Mouse (Mus musculus): ENCODE measurements around the gene Mapk8ip2. TPM values are rescaled to one million over a fixed set of nuclear protein-coding genes. Genes with fewer than 3 reads are reported as not detected.
"Not testable (repeated sequence)": the region's sequence is repeated elsewhere in the genome, so short reads cannot be mapped to it uniquely, and the experiment has no call there.

Gene Mapk8ip2
- total RNA-seq (2021) (10 to 100 TPM in 1 of 2 experiments, 1 to 10 TPM in 1; 8.7 to 10.5 TPM), polyA plus RNA-seq (2012; rRNA removed) (4.4 and 7.1 TPM in 2 replicates)
- long read RNA-seq, full-length matches to known transcripts: 6 of 7 reads
- long read RNA-seq, partial matches to known transcripts: 1 of 7 reads
- long read RNA-seq, other reads (novel, unspliced or antisense): 0 of 7 reads

DNA sequence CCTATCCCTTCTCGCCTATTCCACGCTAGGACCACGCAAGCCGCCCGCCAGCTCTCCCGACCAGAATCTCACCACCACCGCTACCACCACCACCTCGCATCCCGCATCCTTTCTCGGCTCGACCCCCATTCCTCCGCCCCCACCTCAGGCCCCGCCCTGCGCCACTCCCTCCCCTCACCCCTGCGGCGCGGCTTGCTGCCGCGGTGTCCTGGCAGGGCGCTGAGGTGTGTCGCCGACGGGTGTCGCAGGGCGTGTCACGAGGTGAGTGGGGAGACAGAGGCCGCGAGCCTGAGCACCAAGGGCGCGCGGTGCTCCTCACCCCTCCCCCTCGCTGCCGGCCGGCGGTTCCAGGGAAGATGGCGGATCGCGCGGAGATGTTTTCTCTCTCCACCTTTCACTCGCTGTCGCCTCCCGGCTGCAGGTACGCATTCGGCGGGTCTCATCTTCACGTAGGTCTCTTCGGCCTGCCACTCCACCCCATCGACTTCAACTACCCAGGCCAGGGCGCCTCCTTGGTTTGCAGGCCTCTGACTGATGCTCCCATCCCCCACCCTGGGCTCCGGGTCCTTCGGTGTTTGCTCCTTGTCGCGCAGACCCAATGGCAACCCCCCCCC, at the start of gene Mapk8ip2:
Gene Mapk8ip2 (plus strand): TSS at position 49 of the 614 bp plus-strand sequence.
- no peak for DNase-seq

DNA sequence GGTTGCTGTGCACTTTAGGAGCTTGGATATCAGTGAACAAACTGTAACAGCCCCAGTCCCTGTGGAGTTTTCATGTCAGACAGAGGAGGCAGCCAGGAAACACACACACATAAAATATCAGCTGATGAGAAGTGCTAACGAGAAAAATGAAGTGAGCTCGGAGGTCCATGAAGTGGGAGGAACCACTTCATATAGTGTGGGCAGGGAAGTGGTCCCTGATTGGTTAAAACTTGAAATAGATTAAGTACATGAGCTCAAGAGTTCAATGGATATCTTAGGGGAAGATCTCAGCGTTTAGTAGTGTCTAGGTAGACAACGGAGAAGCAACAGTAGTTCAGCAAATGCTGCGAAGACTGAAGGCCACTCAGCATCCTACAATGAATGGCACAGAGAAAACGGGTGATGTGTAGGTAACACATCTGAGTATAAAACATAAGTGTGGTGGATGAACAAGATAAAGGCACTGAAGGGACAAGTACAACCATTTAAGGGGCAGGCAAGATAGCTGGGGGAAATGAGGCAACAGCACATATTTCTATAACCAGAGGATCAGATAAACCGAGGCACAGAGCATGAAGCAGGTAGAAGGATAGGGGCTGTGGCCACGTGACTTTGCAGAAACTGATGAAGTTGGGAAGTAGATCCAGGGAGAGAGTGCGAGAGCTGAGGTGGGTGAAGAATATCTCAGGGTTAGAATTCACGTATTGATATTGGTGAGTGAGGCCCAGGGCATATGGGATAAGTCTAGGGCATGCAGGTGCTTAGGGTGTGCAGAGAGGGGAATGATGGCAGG, 48.7 kb upstream of the Mapk8ip2 start:
- DNase-seq: no peak

DNA sequence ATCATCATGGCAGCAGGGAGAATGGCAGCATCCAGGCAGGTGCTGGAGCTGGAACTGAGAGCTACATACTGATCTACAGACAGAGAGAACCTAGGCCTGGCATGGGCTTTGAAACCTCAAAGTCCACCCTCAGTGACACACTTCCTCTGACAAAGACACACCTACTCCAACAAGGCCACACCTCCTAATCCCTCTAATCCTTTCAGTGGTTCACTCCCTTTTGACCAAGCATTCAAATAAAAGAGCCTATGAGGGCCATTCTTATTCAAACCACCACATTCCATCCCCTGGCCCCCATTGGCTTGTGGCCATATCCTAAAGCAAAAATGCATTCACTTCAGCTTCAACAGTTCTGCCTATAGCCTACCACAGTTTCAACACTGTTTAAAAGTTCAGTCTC, 47.0 kb upstream of the Mapk8ip2 start:
- DNase-seq: no peak

DNA sequence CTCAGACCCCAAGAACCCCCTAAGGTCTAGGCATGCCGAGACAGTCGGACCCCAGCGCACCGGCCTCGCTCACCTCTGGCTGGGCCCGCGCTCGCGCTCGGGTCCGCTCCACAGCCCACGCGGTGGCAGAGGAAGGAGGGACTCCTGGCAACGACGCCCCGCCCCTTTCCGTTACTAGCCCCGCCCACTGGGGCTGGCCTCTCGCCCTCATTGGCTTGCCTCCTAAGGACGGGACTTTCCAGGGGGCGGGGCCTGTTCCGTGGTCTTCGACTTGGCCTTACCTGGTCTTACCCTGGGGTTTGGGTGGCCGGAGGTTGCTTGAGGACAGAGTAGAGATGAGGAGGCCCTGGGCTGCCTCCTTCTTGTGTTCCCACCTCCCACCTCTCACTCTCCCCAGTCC, 43.6 kb upstream of the Mapk8ip2 start, which contains the start of gene Syce3:
Gene Syce3 (minus strand): TSS at position 386 of the 400 bp plus-strand sequence.
- no peak for DNase-seq

DNA sequence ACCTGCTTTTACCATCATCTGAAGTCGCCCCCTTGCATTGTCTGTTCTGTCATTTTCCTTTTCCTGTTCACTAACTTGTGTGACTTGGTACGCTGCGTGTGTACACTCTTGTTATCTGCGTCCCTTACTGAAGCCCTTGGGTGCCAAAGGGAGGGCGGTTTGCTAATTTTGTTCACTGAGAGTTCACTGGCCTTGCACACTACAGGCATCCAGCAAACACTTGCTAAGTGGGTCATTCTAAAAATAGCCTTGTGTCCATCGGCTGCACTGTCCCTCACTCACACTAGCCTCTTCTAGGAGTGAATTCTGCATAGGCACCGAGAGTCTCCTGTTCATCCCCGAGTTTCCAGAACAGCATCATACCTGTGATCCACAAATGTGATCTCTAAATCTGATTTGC, 38.4 kb upstream of the Mapk8ip2 start:
- DNase-seq: no peak

DNA sequence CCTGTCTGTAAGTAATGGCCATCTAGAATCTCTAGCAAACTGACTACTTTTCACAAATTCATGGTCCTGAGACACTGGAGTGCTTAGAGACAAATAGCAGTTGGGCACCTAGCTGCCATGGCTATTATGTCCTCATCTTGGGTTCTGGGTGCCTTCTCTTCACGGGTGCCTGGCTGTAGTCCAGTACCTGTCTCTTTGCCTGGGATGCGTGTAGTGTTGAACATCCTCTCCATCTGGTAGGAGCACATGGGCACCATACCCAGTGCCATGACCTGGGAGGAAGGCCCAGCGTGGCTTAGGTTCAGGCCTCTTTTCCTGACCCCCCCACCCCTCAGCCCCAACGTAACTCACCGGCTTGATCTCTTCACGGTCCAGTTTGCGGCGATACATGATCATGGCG, 31.8 kb upstream of the Mapk8ip2 start:
- no peak for DNase-seq

DNA sequence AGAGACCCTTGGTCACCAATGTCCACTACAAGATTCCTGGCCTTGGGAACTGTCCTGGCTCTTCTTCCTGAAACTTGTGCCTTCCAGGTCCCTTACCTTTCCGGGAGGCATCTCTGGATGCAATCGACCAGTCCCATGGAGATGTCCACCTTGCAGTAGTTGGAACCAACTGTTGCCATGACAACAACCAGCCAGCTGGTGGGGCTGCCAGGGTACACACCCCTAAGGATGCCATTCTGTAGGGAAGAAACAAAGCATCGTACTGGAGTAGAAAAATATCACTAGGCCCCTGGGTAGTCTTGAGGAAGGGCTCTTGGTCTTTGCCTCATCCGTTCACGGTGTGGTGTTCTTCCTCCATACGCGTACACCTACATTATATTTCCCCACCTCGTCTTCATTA, 29.1 kb upstream of the Mapk8ip2 start:
- DNase-seq: no peak

DNA sequence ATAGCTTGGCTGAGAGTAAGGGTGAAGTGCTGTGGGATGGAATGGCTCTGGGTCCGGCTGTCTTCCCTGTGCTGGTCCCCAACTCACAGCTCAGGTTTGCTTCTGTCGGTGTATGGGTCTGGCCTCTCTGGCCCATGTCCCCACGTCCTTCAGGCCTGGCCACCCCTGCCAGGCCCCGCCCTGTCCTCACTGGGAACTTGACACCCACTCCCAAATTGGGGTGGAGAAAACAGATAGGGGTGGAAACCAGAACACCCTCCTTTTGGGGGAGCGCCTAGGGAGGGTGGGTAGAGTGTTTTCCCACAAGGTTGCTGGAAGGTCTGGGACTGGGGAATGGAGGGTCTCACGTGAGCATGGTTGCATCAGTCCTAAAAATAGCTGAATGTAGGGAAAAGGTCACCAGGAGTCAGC, 28.0 kb upstream of the Mapk8ip2 start, which contains the start of gene Cpt1b:
Gene Cpt1b (minus strand): TSS at position 153 of the 411 bp plus-strand sequence.
- peak; percentile 52 for DNase-seq

DNA sequence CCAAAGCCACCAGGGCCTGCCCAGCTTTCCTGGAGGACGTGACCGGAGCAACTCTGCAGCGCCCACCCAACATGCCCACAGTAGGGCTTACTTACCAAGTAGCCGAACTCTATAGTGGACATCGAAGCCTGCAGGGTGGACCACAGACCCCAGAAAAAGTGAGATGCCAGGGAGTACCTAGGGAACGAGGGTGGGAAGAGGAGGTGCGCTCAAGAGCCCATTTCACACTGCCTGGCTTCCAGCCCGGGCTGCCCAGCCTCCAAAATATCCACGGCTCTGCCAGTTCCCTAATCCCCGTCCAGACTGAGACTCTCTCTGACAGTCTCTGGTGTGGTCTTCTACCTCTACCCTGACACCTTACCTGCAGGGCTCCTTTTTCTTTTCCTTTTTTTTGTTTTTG, 27.0 kb upstream of the Mapk8ip2 start:
- DNase-seq: no peak

DNA sequence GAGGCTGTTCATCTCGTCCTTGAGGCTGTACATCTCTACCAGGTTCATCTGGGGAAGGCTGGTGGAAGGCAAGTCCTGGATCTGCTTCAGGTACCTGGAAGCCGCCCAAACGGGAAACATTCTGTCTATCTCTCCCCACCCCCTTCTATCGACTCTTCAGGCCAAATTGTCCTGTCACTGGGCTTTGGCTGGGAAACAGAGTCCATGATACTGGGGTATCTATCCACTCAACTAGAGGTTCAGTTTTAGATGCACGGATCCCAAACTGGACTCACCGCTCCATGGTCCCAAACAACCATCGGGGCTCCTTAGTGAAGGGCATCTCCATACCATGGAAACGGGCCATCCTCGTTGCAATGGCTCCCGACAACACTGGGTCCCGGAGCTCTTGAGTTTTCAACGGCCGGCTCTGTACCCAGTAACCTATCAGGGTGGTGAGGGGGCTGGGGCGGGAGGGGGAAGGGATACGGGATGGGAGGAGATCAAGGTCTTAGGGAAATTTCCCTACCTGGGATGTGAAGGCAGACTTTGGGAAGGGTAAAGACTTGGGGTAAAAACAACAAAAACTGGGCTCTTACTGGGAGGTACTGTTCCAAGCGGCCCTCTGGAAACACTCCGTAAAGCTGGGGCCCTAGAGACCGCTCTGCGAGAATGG, 25.4 kb upstream of the Mapk8ip2 start:
- no peak for DNase-seq

DNA sequence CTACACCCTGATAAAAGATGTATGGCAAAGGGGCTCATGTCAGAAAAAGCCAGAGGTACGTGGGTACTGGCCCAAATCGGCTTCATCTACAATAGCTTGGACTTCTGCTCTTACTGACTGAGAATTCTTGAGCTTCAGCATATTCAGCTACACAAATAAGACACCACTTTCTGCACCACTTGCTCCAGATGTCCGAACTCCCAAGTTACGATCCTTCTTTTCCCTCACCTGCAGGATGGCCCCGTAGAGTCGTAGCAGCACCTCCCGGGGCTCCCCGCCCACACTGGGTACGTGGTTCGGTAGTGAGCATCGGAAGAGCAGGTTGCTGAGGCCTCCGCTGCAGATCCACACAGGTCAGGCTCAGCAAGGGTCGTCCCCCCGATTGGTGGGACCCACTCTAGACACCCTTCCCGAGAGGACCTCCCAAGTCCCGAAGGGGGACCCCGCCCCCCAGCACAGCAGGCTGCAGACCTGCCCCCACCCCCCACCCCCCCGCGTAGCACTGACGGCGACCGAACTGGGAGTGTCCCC, 24.8 kb upstream of the Mapk8ip2 start:
- no peak for DNase-seq

DNA sequence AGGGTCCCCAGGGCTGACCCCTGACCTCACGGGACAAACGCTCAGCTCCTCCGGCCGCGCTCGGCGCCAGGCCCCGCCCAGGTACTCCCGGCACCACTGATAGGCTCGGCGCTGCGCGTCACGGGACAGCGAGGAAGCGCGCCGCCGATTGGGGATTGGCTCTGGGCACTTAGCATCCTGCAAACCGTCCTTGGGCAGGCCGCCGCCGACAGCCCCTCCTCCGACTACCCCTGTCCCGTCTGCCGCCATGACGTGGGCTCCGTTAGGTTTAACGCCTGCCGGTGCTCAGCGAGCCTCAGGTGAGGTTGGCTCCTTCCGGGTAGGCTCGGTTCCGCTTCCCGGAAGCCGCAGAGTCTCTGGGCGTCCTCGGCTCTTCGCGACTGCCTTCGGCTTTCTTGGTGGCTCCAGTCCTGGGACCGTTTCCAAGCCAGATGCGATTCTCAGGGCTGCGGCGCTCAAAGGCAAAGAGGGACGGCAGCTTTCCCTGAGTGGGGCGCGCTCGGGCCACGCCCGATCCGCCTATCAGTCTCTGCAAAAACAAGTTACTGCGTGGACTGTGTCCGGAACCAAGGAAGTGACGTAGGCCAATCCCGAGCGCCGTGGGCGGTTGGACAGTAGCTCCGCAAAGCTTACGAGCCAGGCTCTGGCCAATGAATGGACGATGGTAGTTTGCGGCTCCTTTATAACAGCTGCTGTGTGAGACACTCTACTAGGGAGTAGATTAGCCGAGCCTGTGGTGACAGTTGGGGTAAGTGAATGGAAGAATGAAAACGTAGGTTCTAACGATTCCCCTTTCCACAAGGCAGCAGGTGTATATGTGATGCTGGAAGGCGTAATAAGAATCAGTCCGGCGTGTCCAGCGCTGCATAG, 24.1 kb upstream of the Mapk8ip2 start, which contains the start of the genes C730034F03Rik, Gm44502 and Chkb:
Gene C730034F03Rik (plus strand): TSS at position 238 of the 870 bp plus-strand sequence.
Gene Gm44502 (minus strand): TSS at position 345 of the 870 bp plus-strand sequence.
Gene Chkb (minus strand): TSS at position 557 of the 870 bp plus-strand sequence.
- DNase-seq: peak; percentile 95

DNA sequence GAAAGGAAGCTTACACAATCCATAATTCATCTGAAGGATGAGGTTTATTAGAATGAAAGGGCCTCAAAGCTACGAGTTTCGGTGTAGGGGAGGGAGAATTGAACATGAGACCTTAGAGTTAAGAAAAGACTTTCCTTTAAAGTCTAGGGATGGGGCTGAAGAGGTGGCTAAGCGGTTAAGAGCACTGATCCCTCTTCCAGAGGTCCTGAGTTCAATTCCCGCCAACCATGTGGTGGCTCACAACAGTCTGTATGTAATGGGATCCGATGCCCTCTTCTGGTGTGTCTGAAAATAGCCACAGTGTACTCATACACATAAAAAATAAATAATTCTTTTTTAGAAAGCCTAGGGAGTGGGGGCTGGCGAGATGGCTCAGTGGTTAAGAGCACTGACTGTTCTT, 23.4 kb upstream of the Mapk8ip2 start:
- no peak for DNase-seq

DNA sequence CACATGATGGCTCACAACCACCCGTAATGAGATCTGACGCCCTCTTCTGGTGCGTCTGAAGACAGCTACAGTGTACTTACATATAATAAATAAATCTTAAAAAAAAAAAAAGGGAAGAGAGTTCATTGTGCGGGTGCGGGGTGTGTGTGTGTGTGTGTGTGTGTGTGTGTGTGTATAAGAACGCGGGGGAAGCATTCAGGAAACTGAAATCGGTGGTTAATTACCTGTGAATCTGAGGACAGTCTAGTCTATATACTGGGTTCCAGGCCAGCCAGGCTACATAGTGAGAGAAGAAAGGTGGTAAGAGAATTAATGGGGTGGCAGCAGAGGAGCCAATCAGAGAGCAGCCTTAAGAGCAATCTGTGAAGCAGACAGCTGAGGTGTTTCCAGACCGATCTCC, 22.9 kb upstream of the Mapk8ip2 start:
- DNase-seq: not testable (repeated sequence)

DNA sequence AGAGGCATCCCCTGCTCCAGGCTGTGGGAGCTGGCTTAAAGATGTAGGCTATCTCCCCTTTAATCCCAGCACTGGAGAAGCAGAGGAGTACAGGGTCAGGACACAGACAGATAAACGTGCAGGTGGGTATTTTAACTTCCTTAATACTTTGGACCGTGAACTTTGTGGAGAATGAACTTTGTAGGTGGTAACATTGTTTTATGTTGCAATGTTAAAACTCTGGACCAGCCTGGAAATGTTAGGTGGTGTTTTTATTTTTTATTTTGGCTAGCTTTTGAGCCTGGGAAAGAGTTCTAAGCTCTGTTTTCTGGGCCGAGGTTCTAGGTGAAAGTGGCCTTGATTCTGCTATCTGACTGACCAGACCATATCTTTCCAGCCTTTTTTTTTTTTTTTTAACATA, 22.4 kb upstream of the Mapk8ip2 start:
- no peak for DNase-seq

DNA sequence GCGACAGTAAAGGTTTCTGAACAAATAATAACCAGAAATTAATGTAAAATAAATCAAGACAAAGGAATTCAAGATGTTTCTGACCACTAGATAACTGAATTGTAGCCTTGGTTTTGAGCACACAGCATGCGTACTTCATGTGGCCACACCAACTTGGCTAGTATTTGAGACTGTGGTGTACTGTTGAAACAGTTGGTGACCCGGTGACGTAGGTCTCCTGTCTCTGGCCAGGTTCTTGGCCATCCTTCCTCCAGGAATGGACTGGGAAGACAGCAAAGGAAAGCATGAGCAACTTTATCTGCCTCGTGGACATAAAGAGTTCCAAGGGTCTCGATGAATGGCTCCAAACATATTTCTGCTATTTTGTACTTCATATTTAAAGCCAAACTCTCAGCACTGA, 21.9 kb upstream of the Mapk8ip2 start:
- DNase-seq: no peak

DNA sequence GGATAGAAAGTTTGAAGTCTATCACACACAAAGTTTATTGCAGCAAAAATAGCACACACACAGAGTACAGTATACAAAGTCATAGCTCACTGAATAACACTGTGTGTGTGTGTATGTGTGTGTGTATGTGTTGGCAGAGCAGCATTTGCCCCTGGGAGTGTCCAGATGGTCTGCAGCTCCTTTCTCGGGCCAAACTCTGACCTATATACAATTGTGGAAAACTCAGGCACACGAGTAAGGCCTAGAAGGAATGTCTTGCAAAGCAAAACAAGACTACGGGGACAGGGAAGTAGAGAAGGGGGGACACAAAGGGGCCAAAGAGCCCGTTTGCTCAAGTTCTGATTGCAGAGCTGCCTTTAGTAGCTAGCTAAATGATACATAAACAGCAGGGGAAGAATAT, 20.8 kb upstream of the Mapk8ip2 start:
- DNase-seq: no peak

DNA sequence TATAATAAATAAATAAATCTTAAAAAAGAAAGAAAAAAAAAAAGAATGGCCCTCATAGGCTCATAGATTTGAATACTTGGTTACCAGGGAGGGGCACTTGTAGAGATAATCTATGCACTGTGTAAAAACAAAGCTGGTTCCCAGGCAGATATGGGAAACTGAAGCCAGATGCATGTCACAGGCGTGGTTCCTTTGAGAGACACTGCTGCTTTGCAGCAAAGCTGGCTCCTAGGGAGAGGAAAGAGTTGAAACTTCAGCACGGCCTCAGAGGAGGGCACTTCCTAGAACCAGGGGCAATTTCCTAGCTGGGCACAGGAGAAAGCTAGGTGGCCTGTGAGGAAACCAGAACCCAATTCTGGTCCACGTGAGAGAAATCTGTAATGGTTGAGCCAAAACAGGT, 19.6 kb upstream of the Mapk8ip2 start:
- DNase-seq: no peak

DNA sequence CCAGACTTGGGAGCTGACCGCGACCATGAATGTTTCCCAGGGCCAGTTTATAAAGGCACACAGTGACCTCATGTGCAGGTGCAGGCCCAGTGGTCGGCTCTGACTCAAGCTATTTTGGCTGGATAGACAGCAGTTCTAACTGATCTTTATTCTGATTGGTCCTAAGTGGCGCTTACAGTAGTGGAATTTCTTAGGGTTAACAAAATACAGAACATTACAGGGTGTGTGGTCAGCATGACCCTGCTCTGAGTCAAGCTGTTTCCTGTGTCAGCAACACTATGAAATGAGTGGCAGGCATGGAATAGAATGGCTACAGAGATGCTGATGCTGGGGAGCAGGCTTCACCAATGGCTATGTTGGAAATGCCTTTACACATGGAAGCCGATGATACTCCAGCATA, 17.8 kb upstream of the Mapk8ip2 start:
- DNase-seq: no peak

DNA sequence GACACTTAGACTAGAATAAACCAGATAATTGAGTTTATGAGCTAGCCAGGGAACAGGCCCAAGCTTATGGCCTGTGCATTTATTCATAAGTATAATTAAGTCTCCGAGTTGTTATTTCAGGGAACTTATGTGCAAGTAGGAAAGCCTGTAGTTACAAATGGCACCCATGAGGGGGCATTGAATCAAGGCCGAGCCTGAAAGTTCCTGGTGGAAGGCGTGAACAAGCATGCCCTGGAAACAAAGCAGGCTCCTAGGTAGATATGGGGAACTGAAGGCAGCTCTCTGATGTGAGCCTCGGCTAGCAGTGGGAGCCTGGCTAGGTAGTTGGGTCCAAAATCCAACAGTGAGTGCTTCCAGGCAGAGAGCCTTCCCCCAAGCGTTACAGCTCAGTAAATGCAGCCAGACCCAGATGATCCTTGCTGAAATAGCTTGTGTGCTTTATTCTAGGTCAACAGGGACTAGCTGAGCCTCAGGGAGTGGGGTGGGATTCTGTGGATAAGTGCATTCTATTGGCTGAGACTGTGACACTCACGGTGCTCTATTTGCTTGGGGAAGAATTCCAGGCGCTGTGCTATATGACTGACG, 11.1 kb upstream of the Mapk8ip2 start:
- no peak for DNase-seq

Measured in adrenal gland, adult 2 months (tissue).